Mouse (Mus musculus) small intestine, adult 10 weeks (tissue): ENCODE data around the gene Zfp638. TPM values are rescaled to one million over a fixed set of nuclear protein-coding genes. Genes with fewer than 3 reads are reported as not detected.

Source experiments
- polyA plus RNA-seq: library from polyadenylated mRNA; stranded (reverse); fragments of 350-450 nt; fragmentation: Illumina TruSeq; extraction: RNeasy Lipid Tissue Mini Kit (QIAGEN cat#74804); gene quantifications from one replicate; pipeline ENCODE4 v1.2.3, GENCODE M21; 2014; ENCODE audit warnings: low replicate concordance

The Zfp638 gene
- polyA plus RNA-seq: 170 TPM

GRCm38 (mm10) chr6:83866954-83867597, at the start of gene Zfp638:
Zfp638 (plus strand) TSS chr6:83867109.

GRCm38 (mm10) chr6:83831606-83832123, 35.2 kb upstream of the Zfp638 start, which contains the start of gene Paip2b:
Paip2b (minus strand) TSS chr6:83831741.

GRCm38 (mm10) chr6:84008363-84009171, 141.7 kb downstream of the Zfp638 start, which contains the start of gene Dysf:
Dysf (plus strand) TSS chr6:84008590.

Other genes with a start within 250 kb of the Zfp638 start
- not detected for gene Clec4f, start 210.9 kb upstream of the Zfp638 start, polyA plus RNA-seq
- not detected for gene Cd207, start 189.3 kb upstream of the Zfp638 start, polyA plus RNA-seq
- gene Vax2, start 155.8 kb upstream of the Zfp638 start, polyA plus RNA-seq: not detected
- not detected for gene Atp6v1b1, start 124.1 kb upstream of the Zfp638 start, polyA plus RNA-seq
- not detected for gene Ankrd53, start 104.5 kb upstream of the Zfp638 start, polyA plus RNA-seq
- gene Tex261, start 91.3 kb upstream of the Zfp638 start, polyA plus RNA-seq: 26.1 TPM
- gene Nagk, start 72.1 kb upstream of the Zfp638 start, polyA plus RNA-seq: 7.1 TPM
- 14.0 TPM for gene Paip2b, start 35.4 kb upstream of the Zfp638 start, polyA plus RNA-seq
- 0.19 TPM for gene Dysf, start 141.5 kb downstream of the Zfp638 start, polyA plus RNA-seq